Mouse (Mus musculus) spleen, postnatal 4 days (tissue): Measurements from ENCODE around the gene Csrnp1.
A peak's percentile ranks its signal among the peaks of the same experiment; 100 is the strongest.

Experiments used
- DNase-seq, 2 experiments: peaks; one replicate each; pipeline ENCODE4 v3.0.0; 2022; ENCODE audit warnings: low spot score in 2 of 2

Gene Csrnp1

GRCm38 (mm10) chr9:119978151-119978810 lies 6.2 kb downstream of the Csrnp1 start:
- DNase-seq = peak; percentile 46 to 72

GRCm38 (mm10) chr9:119977557-119978060 lies 6.8 kb downstream of the Csrnp1 start:
- DNase-seq = no peak

- peak in 1 of 2 experiments; percentile 65 for DNase-seq
Observed at GRCm38 (mm10) chr9:119976704-119977556, 7.5 kb downstream of the Csrnp1 start.

GRCm38 (mm10) chr9:119975286-119975685 lies 9.2 kb downstream of the Csrnp1 start:
- no peak for DNase-seq

GRCm38 (mm10) chr9:119974609-119975008 lies 9.8 kb downstream of the Csrnp1 start:
- DNase-seq = no peak

- no peak for DNase-seq
Observed at GRCm38 (mm10) chr9:119973869-119974520, 10.5 kb downstream of the Csrnp1 start.

- no peak for DNase-seq
Observed at GRCm38 (mm10) chr9:119973281-119973680, 11.2 kb downstream of the Csrnp1 start.

- no peak for DNase-seq
Observed at GRCm38 (mm10) chr9:119972582-119972981, 11.9 kb downstream of the Csrnp1 start.

GRCm38 (mm10) chr9:119972166-119972565 lies 12.3 kb downstream of the Csrnp1 start:
- no peak for DNase-seq

- DNase-seq = no peak
Observed at GRCm38 (mm10) chr9:119970763-119971656, 13.4 kb downstream of the Csrnp1 start.

GRCm38 (mm10) chr9:119970221-119970620 lies 14.2 kb downstream of the Csrnp1 start:
- peak; percentile 54 to 80 for DNase-seq

- DNase-seq = no peak
Observed at GRCm38 (mm10) chr9:119969811-119970210, 14.6 kb downstream of the Csrnp1 start.

GRCm38 (mm10) chr9:119966221-119966910 lies 18.1 kb downstream of the Csrnp1 start:
- no peak for DNase-seq

- no peak for DNase-seq
Observed at GRCm38 (mm10) chr9:119965186-119965585, 19.3 kb downstream of the Csrnp1 start.

GRCm38 (mm10) chr9:119964206-119964605 lies 20.3 kb downstream of the Csrnp1 start:
- DNase-seq = no peak

GRCm38 (mm10) chr9:119962987-119963667 lies 21.3 kb downstream of the Csrnp1 start:
- DNase-seq = peak; percentile 71 to 86

GRCm38 (mm10) chr9:119962216-119962615 lies 22.2 kb downstream of the Csrnp1 start:
- no peak for DNase-seq

- no peak for DNase-seq
Observed at GRCm38 (mm10) chr9:119958835-119959234, 25.6 kb downstream of the Csrnp1 start.

GRCm38 (mm10) chr9:119951388-119951787 lies 33.1 kb downstream of the Csrnp1 start:
- DNase-seq = no peak

- no peak for DNase-seq
Observed at GRCm38 (mm10) chr9:119950434-119950833, 34.0 kb downstream of the Csrnp1 start.
